Mouse (Mus musculus): ENCODE data around the gene Dnajc3.
A peak's percentile ranks its signal among the peaks of the same experiment; 100 is the strongest.

Gene Dnajc3

GRCm38 (mm10) chr14:118937533-118938492 is at the start of gene Dnajc3:
Gene Dnajc3 (plus strand): TSS chr14:118937976.
- peak; percentile 99 to 100 for DNase-seq

DNA sequence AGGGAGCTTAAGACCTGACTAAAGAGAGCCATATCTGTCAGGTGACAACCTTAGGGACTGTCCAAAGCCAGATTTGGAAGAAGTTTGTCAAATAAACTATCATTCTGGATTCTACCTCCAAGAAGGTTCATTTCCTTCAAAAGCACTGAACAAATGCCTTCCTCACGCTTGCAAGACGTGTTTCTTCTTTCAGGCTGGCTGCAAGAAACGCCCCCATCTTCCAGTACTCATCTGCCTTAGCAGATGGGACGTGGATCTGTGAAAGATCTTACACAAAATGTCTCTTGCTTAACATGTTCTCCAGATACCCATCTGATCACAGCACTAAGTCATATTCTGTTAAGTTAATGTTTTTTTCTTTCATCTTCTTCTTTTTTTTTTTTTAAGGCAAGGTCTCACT is 47.7 kb upstream of the Dnajc3 start:
- no peak for DNase-seq

DNA sequence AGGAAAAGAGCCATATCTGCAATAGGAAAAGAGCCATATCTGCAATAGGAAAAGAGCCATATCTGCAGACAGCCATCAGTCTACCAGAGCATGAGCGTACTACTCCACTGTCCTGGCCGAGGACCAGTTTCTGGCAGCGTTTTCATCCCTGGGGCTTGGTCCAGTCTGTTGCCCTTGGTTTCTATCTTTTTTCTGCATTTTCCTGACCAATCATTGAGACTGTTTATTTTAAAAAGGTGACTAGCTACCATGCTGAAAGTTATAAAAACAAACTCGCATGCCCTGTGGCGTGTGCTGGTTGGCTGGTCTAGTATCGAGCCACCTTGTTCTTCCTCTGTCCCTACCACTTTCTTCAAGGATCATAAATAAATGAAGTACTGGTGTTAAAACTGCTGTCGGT is 42.5 kb upstream of the Dnajc3 start:
- peak; percentile 54 to 56 for DNase-seq

DNA sequence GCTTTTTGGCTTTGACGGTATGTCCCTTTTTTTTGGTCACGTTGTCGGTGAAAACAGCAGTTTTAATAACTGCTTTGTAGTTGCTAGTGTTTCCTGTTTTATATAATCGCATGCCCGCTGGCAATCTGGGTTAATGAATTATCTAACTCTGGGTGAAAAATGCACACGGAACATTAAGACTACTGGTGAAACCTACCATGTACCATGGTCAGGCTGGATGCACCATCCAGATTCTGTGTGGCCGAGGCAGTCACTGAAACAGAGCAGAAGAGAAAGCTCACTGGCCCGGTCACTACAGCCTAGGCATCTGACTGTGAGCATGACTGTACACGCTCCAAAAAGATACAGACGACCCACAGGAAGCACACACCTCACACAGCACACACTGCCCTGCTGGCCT is 42.1 kb upstream of the Dnajc3 start:
- peak; percentile 72 to 80 for DNase-seq

DNA sequence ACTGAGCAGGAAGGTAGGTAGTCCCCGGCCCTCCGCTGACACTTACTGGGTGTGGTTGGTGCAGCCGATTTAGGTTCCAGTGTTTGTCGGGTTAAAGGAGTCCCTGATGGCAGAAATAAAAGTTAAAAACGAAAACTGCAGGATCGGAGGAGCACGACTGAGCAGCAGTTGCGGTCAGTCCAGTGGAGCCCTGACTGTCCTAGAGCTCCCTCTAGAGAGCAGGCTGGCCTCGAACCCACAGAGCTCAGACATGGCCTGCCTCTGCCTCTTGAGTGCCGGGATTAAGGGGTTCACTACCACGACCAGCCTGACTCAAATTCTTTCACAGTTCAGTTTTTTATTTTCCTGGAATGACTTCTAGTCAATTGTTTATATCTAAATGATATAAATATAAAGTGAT is 37.8 kb upstream of the Dnajc3 start:
- DNase-seq, result peak in 1 of 2 experiments; percentile 48

- DNase-seq, result no peak
These were observed 36.9 kb upstream of the Dnajc3 start for GRCm38 (mm10) chr14:118900911-118901310.

- no peak for DNase-seq
These were observed 34.4 kb upstream of the Dnajc3 start for GRCm38 (mm10) chr14:118903397-118903796.

- no peak for DNase-seq
These were observed 33.8 kb upstream of the Dnajc3 start for GRCm38 (mm10) chr14:118903867-118904562.

- peak in 1 of 2 experiments; percentile 17 for DNase-seq
These were observed 30.2 kb upstream of the Dnajc3 start for GRCm38 (mm10) chr14:118907592-118907991.

DNA sequence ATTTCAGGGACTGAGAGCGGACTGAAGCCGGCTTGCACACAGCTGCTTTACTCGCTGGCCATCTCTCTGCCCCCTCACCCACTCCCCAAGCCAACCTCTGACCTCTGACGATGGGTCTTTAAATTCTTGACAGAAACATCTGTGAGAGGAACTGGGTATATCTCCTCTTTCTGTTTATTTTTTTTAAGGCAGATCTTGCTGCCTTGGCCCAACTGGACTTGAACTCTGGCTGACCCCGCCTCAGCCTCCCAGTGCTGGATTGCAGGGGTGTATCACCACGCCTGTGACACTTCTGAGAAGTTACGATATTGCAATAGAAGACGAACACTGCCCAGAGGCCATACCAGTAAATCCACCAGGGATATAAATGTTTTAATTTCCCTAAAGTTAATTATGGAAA is 27.9 kb upstream of the Dnajc3 start:
- DNase-seq, result peak; percentile 31 to 40

- DNase-seq, result peak; percentile 78 to 90
These were observed 27.2 kb upstream of the Dnajc3 start for GRCm38 (mm10) chr14:118910332-118911222.

- DNase-seq, result no peak
These were observed 26.3 kb upstream of the Dnajc3 start for GRCm38 (mm10) chr14:118911521-118911920.

DNA sequence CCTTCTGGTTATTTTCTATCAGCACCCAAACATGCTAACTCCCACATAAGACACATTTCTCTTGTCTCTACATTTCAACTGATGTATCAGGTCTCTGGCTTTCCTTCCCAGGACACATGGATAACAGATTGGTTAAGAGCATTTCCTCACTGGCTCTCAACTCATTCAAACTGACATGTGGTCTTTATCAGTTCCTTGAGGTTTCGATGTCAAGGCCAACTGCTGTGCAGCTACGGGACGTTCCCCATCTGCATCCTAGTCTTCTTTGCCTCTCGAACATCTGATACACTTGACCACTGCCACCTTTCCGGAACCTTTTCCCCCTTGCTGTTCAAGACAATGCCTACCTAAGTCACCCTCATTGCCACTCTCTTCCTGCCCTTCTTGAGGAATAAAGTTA is 24.1 kb upstream of the Dnajc3 start:
- no peak for DNase-seq

DNA sequence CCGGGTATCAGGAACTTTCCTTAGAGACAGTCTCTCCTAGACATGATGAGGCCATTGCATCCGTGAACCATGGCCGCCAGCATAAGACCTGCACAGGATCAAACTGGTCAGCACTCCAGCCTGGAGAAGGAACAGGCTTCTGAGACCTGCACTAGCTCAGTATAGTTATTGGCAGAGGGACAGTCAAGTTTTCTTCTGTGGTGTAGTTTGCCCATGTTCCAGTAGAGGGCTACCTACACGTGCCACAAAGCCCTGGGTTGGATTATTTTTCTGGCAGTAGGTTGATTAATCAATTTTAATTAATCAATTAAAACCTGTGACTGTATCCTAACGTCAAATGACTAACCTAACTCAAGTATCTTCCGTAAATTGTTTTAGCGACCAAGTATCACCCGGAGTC is 18.8 kb upstream of the Dnajc3 start:
- peak; percentile 40 to 50 for DNase-seq

GRCm38 (mm10) chr14:118920654-118921053 is 17.1 kb upstream of the Dnajc3 start:
- no peak for DNase-seq

DNA sequence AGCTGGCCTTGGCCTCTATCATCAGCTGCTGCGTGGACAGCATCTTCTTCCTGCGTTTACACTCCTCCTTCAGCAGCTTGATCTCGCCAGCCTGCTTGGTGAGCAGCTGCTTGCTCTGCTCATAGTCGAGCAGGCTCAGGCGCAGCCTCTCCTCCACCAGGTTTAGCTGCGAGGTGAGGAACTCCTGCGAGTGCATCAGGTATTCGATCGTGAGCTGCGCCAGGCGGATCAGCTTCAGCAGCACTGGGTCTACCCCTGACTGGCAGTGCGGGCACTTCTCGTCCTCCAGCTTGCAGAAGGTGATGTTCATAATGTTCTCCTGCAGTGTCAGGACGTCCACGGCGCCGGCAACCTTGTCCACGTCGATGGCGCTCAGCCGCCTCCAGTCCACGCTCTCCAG is 15.5 kb upstream of the Dnajc3 start:
- DNase-seq, result no peak

GRCm38 (mm10) chr14:118922667-118923184 is 15.1 kb upstream of the Dnajc3 start:
- DNase-seq, result peak in 1 of 2 experiments; percentile 47

DNA sequence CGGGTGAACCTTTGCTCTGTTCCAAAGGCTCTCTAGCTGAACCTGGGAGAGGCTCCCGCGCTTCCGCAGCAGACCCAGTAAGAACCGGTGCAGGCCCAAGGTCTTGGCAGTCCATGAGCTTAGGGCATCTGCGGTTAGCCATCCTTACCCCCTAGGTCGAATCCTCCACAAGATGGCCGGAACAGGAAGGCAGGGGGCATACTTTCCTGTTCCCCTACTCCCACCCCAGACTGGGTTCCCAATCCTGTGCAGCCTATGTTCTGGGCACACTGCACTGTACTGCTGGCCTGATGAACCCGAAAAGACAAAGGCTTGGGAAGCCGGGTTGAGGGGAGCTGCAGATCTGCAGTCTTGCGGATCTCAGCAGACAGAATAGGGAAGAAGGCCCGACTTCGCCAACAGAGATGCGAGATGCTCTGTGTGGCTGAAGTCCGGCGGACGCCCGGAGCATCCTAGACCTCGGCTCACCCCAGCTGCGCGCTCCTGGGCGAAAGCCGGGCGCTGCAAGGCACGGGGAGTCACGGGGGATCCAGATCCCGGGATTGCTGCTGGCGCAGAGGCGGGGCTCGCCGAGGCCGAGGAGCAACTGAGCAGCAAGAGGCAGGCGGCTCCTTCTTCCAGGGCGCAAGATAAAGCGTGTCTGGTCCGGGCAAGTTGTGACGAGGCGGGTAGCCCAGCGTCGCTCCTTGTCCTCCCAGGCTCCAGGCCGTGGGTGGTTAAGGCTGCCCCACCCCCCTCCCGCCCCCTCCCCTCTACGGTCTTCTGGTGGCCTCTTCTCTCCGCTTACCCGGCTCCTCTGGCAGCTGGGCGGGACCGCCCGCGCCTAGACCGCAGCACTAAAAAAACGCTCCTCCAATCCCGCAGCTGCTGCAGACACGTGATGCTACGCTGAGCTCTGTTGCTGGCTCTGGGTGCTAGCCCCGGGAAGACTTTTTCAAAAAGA is 12.8 kb upstream of the Dnajc3 start, which contains the start of gene Dzip1:
Dzip1 (minus strand) TSS at position 788 of the 943 bp plus-strand sequence.
- peak; percentile 69 to 73 for DNase-seq

DNA sequence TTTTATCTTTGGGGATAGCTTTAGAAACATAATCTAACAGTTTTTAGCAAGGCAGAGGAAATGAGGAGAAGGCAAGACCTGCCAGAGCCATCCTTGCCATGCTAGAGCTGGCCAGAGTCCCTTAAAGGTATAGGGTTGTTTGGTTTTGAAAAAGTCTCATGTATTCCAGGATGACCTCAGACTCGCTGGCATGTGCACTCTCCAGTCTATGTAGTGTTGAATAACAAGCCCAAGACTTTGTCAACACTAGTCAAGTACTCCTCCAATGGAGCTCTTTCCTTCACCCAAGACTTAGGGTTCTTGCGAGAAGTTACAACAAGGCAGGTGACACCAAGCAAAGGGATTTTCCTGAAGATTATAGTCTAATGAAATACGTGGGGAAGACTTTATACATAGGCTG is 9.2 kb upstream of the Dnajc3 start:
- DNase-seq, result no peak

- no peak for DNase-seq
These were observed 8.0 kb upstream of the Dnajc3 start for GRCm38 (mm10) chr14:118929779-118930178.

DNA sequence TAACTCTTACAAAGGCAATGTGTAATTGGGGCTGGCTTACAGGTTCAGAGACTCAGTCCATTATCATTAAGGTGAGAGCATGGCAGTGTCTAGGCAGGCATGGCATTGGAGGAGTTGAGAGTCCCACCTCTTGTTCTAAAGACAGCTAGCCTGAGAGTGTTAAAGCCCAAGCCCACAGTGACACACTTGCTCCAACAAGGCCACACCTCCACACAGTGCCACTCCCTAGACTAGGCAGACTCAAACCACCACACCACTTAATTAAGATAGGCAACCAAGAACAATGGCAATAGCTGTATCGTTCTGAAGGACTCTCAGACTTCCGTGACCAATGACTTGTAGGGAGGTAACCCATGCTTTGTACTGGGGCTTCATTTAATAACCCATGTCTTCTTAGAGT is 7.0 kb upstream of the Dnajc3 start:
- no peak for DNase-seq
